Mouse (Mus musculus): ENCODE data around the gene Pbx1. TPM values are rescaled to one million over a fixed set of nuclear protein-coding genes. Genes with fewer than 3 reads are reported as not detected.

Pbx1 gene
- polyA plus RNA-seq, 1 experiment: 9.1 TPM

- no peaks in the 10 kb centered on the region for H3K4me1 ChIP-seq (ENCODE audit: control insufficient read depth, insufficient read depth, low read length)
- H3K36me3 ChIP-seq (ENCODE audit: control insufficient read depth, insufficient read depth, low read length): no peaks in the 10 kb centered on the region
- no peak overlapping the region for H3K4me3 ChIP-seq (ENCODE audit: control insufficient read depth, low read depth, low read length)
- no peaks in the 10 kb centered on the region for H3K27me3 ChIP-seq (ENCODE audit: control insufficient read depth, insufficient read depth, low read length)
- TF ChIP-seq POLR2A (IDR thresholded peaks at IDR 0.05; ENCODE audit: control insufficient read depth, low read depth, low read length) (no peak), CTCF (IDR thresholded peaks at IDR 0.05; ENCODE audit: control insufficient read depth, insufficient read depth, insufficient replicate concordance, low read depth, low read length) (no peak)
- no peak overlapping the region for H3K27ac ChIP-seq (ENCODE audit: control insufficient read depth, insufficient read depth, low read depth, low read length)
Observed at GRCm38 (mm10) chr1:168327405-168328235, 104.5 kb downstream of the Pbx1 start.

DNA sequence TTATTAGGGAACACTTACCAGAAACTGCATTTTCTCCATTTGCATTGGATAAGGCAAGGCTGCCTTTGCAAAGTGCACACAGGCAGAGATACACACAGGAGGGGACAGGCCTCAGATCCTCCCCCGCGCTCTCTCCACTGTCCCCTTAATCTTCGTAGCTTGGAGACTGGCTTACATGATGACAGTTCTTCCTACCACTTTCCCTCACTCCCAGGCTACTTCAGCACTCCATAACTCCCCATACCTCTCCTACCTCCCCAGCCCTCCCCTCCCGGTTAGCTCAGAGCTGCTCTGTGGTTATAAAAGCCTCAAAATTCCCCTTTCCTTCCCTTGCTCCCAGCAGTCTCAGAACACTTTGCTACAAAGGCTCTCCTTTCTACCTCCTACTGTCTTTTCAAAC lies 106.3 kb downstream of the Pbx1 start:
- TF ChIP-seq POLR2A (IDR thresholded peaks at IDR 0.05; ENCODE audit: control insufficient read depth, low read depth, low read length) (no peak), CTCF (IDR thresholded peaks at IDR 0.05; ENCODE audit: control insufficient read depth, insufficient read depth, insufficient replicate concordance, low read depth, low read length) (no peak)
- Histone ChIP-seq H3K36me3 (ENCODE audit: control insufficient read depth, insufficient read depth, low read length) (no peaks in the 10 kb centered on the region), H3K4me1 (ENCODE audit: control insufficient read depth, insufficient read depth, low read length) (no peaks in the 10 kb centered on the region), H3K4me3 (ENCODE audit: control insufficient read depth, low read depth, low read length) (no peak overlapping the region), H3K27me3 (ENCODE audit: control insufficient read depth, insufficient read depth, low read length) (no peaks in the 10 kb centered on the region), H3K27ac (ENCODE audit: control insufficient read depth, insufficient read depth, low read depth, low read length) (no peak overlapping the region)

- H3K27ac ChIP-seq (ENCODE audit: control insufficient read depth, insufficient read depth, low read depth, low read length): no peak overlapping the region
Observed at GRCm38 (mm10) chr1:168324306-168325085, 107.6 kb downstream of the Pbx1 start.

GRCm38 (mm10) chr1:168323436-168324108 lies 108.5 kb downstream of the Pbx1 start:
- TF ChIP-seq CTCF (IDR thresholded peaks at IDR 0.05; ENCODE audit: control insufficient read depth, insufficient read depth, insufficient replicate concordance, low read depth, low read length): no peak
- TF ChIP-seq POLR2A (IDR thresholded peaks at IDR 0.05; ENCODE audit: control insufficient read depth, low read depth, low read length): no peak
- no peaks in the 10 kb centered on the region for H3K36me3 ChIP-seq (ENCODE audit: control insufficient read depth, insufficient read depth, low read length)
- H3K27ac ChIP-seq (ENCODE audit: control insufficient read depth, insufficient read depth, low read depth, low read length): no peak overlapping the region
- no peaks in the 10 kb centered on the region for H3K27me3 ChIP-seq (ENCODE audit: control insufficient read depth, insufficient read depth, low read length)
- H3K4me3 ChIP-seq (ENCODE audit: control insufficient read depth, low read depth, low read length): no peak overlapping the region
- no peaks in the 10 kb centered on the region for H3K4me1 ChIP-seq (ENCODE audit: control insufficient read depth, insufficient read depth, low read length)

More at GRCm38 (mm10) chr1:168324306-168325085, 107.6 kb downstream of the Pbx1 start:
- H3K4me1 ChIP-seq (ENCODE audit: control insufficient read depth, insufficient read depth, low read length): no peaks in the 10 kb centered on the region
- no peak overlapping the region for H3K4me3 ChIP-seq (ENCODE audit: control insufficient read depth, low read depth, low read length)
- H3K27me3 ChIP-seq (ENCODE audit: control insufficient read depth, insufficient read depth, low read length): no peaks in the 10 kb centered on the region
- no peak for TF ChIP-seq CTCF (IDR thresholded peaks at IDR 0.05; ENCODE audit: control insufficient read depth, insufficient read depth, insufficient replicate concordance, low read depth, low read length)
- no peak for TF ChIP-seq POLR2A (IDR thresholded peaks at IDR 0.05; ENCODE audit: control insufficient read depth, low read depth, low read length)
- no peaks in the 10 kb centered on the region for H3K36me3 ChIP-seq (ENCODE audit: control insufficient read depth, insufficient read depth, low read length)

DNA sequence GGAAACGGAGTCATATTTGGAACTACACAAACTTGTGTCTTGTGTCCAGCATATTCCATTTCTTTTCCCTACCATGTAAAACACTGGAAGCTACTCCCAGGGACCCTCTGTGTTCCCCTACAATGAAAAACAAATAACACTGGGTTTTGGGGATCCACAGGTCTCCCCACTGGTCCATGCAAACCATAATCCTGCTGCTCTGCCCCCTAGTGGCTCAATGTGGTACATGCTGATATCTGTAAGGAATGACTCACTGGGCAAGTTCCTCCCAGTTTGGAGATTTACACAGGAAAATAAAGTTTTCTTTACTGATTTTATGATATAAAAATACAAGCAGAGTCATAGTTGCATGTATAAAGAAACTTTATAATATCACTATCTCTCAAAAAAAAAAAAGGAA lies 109.2 kb downstream of the Pbx1 start:
- TF ChIP-seq CTCF (IDR thresholded peaks at IDR 0.05; ENCODE audit: control insufficient read depth, insufficient read depth, insufficient replicate concordance, low read depth, low read length) (peak; percentile 40; the same call in 1 of the 2 replicates), POLR2A (IDR thresholded peaks at IDR 0.05; ENCODE audit: control insufficient read depth, low read depth, low read length) (no peak)
- Histone ChIP-seq H3K4me1 (ENCODE audit: control insufficient read depth, insufficient read depth, low read length) (no peaks in the 10 kb centered on the region), H3K36me3 (ENCODE audit: control insufficient read depth, insufficient read depth, low read length) (no peaks in the 10 kb centered on the region), H3K27me3 (ENCODE audit: control insufficient read depth, insufficient read depth, low read length) (no peaks in the 10 kb centered on the region), H3K4me3 (ENCODE audit: control insufficient read depth, low read depth, low read length) (no peak overlapping the region), H3K27ac (ENCODE audit: control insufficient read depth, insufficient read depth, low read depth, low read length) (no peak overlapping the region)

DNA sequence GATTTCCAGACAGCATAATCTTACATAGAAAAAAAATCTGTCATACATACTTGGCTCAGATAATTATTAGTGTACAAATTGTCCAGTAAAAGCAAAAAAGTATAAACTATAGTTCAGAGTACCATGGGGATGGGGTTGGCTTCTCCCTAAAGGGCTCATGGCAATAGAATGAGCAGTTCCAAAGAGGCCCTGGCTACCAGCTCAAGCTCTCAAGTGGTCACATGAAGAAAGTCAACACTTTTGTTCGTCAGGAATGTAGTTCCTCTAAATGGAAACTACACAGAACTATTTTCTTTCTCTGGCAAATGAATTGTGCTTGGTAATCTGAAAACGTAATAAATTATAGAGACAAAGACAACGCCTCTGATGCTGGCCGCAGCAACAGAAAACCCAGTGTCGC lies 112.4 kb downstream of the Pbx1 start:
- Histone ChIP-seq H3K4me3 (ENCODE audit: control insufficient read depth, low read depth, low read length) (no peak overlapping the region), H3K36me3 (ENCODE audit: control insufficient read depth, insufficient read depth, low read length) (no peaks in the 10 kb centered on the region), H3K27ac (ENCODE audit: control insufficient read depth, insufficient read depth, low read depth, low read length) (no peak overlapping the region), H3K27me3 (ENCODE audit: control insufficient read depth, insufficient read depth, low read length) (no peaks in the 10 kb centered on the region), H3K4me1 (ENCODE audit: control insufficient read depth, insufficient read depth, low read length) (no peaks in the 10 kb centered on the region)
- no peak for TF ChIP-seq CTCF (IDR thresholded peaks at IDR 0.05; ENCODE audit: control insufficient read depth, insufficient read depth, insufficient replicate concordance, low read depth, low read length)
- no peak for TF ChIP-seq POLR2A (IDR thresholded peaks at IDR 0.05; ENCODE audit: control insufficient read depth, low read depth, low read length)
